Mouse (Mus musculus) left cerebral cortex, adult 2 months (tissue): ENCODE data around the gene Gnptab. TPM values are rescaled to one million over a fixed set of nuclear protein-coding genes. Genes with fewer than 3 reads are reported as not detected.
"Not testable (repeated sequence)": the region's sequence is repeated elsewhere in the genome, so short reads cannot be mapped to it uniquely, and the experiment has no call there.

Experiments
- DNase-seq, 2 experiments: peaks; one replicate each; pipeline ENCODE4 v3.0.0; 2021 to 2022; ENCODE audit warnings: low spot score in 2 of 2, mixed read lengths in 1 of 2; ENCODE audit errors: extremely low spot score in 1 of 2
- H3K27ac ChIP-seq: fragments of 200-600 bp; 2 replicates; pipeline ENCODE4 v1.8.1; 2022
- H3K4me3 ChIP-seq: fragments of 200-600 bp; 2 replicates; pipeline ENCODE4 v1.8.1; 2022
- CTCF ChIP-seq: fragments of 200-600 bp; IDR thresholded peaks from 2 replicates; pipeline ENCODE4 v1.8.1; 2022; ENCODE audit warnings: antibody characterized with exemption, mild to moderate bottlenecking, moderate library complexity
- intact Hi-C: fragments of 180-260 bp; cut with DNase I; formaldehyde crosslinking; loops from one replicate; pipeline ENCODE4 v1.15.1; 2025
- total RNA-seq, 2 experiments: library from RNA; stranded (reverse); gene quantifications; 2 replicates each; pipeline ENCODE4 v1.2.3; 2021

Gnptab gene
- total RNA-seq, 2 experiments from 2014 or later = 66.9 to 73.3 TPM

DNA sequence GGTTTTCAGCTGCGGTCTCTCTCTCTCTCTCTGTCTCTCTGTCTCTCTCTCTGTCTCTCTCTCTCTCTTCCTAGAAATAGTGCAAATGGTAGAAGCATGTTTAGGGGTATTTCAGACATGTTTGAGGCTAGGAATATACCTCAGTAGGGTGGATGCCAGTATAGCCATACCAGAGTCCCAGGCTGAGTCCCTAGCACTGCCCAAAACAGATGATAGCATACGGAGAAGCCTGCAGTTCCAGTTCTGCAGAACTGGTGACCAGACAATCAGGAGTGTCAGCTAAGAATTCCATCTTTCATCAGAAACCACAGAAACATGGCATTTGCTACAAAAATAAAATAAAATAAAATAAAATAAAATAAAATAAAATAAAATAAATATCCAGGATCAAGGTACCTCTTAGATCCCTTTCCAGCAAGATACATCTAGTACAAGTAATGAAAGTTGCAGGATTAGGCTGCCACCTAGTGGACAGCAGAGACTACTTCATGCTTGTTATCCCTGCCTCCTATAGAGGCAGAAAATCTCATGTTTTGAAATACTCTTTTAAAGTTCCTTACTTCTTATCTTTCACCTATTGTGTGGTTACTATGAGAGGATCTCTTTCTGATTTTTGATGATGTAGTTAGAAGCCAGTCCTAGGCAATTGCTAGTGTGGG is 47.4 kb downstream of the Gnptab start:
- peak; percentile 45 to 51 for DNase-seq
- TF ChIP-seq CTCF = peak; percentile 94
- intact Hi-C loops = loop anchor here (1.0 kb wide), 1 partner anchor 47 kb away; the partner anchor contains the start of genes Dram1 and Gnptab
- H3K4me3 ChIP-seq = no peak overlapping the region
- no peak overlapping the region for H3K27ac ChIP-seq

DNA sequence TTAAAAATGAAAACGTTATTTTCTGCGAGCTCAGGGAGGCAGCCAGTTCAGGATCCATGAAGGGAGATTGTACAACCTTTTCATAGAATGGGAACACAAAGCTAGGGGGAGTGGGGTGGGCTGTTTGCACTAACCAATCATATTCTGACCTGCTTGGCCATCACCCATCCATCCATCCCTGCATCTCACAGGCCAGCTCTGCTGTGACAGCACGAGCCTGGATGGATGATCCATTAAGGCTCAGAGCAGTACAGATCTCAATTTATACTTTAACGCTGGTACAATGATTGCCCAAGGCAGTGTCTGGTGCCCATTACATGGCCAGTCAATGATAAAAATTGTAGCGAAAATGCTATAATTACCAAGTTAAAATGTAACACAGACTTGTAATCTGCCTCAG is 48.0 kb downstream of the Gnptab start:
- no peak overlapping the region for H3K4me3 ChIP-seq
- intact Hi-C loops = loop anchor here (1.0 kb wide), 1 partner anchor 48 kb away; the partner anchor contains the start of genes Dram1 and Gnptab
- DNase-seq = no peak
- no peak for TF ChIP-seq CTCF
- H3K27ac ChIP-seq = no peak overlapping the region

DNA sequence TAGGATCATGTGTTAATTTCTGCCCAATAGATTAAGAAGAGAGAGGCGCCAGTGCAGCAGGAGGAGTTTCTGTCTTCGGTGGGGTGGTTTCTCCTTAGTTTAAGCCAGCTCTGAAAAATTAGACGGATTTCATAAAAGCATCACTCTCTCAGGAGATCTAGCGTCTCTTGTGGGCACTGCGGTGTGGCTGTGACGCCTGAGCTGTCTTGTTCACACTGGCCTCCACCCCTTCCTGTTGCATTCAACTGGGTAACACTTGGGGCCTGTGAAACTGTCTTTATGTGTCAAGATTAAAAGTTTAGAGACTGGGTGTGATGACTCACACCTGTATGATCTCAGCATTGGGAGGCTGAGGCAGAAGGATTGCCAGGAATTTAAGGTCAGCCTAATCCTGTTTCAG is 49.1 kb downstream of the Gnptab start:
- no peak overlapping the region for H3K27ac ChIP-seq
- intact Hi-C loops = no loop called here
- no peak overlapping the region for H3K4me3 ChIP-seq
- no peak for TF ChIP-seq CTCF
- no peak for DNase-seq

DNA sequence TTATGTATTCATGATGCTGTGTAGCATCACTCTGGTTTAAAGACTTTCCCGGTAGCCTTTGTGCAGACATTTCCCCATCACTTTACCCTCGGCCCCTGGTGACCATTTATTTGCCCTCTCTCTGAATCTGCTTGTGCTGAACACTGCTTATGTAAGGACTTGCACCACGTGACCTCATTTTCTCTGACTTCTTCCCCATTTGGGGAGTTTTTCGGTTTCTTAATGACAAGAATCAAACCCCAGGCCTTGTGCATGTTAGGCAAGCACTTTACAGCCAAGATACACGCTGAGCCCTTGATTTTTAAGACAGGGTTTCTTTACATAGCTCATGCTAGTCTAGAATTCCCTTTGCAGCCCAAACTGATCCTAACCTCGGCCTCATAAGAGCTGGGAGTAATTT is 62.3 kb downstream of the Gnptab start:
- DNase-seq = no peak
- intact Hi-C loops = loop anchor here (5.0 to 10.0 kb wide), 2 partner anchors 224 to 286 kb away; no protein-coding TSS in a partner anchor
- Histone ChIP-seq H3K27ac (no peak overlapping the region), H3K4me3 (no peak overlapping the region)
- TF ChIP-seq CTCF = no peak

DNA sequence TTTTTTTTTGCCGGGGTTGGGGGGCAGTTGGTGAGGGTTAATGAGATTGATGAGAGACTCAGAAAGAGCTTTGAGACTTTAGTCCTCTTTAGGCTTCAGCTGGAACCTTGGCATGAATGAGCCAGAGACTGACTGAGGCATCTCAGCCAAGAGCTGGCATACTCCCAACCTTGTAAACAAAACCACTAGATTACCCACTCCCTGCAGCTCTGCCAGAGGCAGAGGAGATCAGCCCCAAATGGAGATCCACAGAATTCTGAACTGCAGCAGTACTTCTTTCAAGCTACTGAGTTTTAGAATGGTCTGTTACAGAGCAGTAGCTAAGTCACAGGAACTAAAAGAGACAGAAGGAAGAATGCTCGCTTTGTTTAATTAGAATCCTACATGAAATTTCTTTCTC is 72.3 kb downstream of the Gnptab start:
- no peak for TF ChIP-seq CTCF

DNA sequence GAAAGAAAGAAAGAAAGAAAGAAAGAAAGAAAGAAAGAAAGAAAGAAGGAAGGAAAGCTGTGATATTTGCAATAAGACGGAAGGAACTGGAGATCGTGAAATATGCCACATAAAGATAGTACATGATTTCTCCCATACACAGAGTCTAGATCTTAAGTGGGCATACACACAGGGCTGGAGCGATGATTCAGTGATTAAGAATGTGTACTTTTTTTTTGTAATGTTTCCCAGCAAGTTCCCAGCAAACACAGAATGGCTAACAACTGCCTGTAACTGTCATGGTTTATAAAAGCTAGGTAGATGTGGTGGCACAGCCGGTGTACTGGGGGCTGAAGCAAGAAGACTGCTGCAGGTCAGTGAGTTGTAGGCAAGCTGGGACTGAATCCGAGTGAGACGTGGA is 73.1 kb downstream of the Gnptab start:
- DNase-seq = no peak
- no peak overlapping the region for H3K27ac ChIP-seq
- no peak overlapping the region for H3K4me3 ChIP-seq
- intact Hi-C loops = no loop called here
- TF ChIP-seq CTCF = no peak

More for the DNA sequence above, 72.3 kb downstream of the Gnptab start:
- no peak overlapping the region for H3K27ac ChIP-seq
- peak in 1 of 2 experiments; percentile 35 for DNase-seq
- intact Hi-C loops = no loop called here
- H3K4me3 ChIP-seq = no peak overlapping the region

DNA sequence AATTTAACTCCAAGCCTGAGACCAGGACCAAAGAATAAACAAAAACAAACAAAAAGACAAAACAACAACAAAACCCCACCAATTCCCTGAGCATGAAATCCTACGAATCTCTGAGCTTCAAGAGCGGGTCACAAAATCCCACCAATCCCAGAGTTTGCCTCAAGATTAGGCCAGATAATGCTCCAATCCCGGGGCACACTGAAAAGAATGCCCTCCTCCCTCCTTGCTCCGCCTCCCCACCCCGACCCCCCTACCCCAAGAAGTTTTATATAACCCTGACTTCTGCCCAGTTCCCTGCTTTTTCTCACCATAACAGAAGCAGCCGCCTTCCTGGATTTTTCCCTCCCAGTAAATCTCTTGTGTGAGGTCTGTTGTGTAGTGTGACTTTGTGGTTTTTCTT is 78.9 kb downstream of the Gnptab start:
- intact Hi-C loops = no loop called here
- DNase-seq = no peak

DNA sequence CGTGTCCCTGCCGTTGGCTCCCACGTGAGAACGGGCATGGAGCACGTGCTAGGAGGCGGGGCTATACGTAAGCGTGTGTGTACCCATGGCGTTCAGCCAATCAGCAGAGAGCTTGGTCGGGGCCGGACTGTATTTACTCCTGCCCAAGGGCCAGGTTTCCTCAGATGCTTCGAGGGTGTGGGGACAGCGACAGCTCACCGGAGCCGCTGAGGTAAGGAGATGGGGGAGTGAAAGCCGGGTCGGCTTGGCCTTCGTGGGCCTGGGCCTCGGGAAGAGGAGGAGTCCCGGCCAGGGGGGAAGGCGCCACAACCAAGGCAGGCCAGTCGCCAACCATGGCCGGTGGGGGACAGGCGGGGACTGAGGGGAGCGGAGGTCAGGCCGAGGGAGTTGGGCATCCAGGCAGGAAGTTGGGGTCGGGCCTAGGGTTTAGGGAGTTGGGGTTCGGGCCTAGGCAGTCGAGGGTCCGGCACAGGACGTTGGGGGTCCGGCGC is 80.6 kb downstream of the Gnptab start, which contains the start of gene Sycp3:
Sycp3 (plus strand) TSS at position 68 of the 491 bp plus-strand sequence.
- no peak for DNase-seq
- Histone ChIP-seq H3K4me3 (no peak within 1 kb of the TSS), H3K27ac (no peak within 1 kb of the TSS)
- TF ChIP-seq CTCF = no peak
- intact Hi-C loops = no loop called here

More for the DNA sequence above, 78.9 kb downstream of the Gnptab start:
- TF ChIP-seq CTCF = no peak
- Histone ChIP-seq H3K4me3 (no peak overlapping the region), H3K27ac (no peak overlapping the region)

DNA sequence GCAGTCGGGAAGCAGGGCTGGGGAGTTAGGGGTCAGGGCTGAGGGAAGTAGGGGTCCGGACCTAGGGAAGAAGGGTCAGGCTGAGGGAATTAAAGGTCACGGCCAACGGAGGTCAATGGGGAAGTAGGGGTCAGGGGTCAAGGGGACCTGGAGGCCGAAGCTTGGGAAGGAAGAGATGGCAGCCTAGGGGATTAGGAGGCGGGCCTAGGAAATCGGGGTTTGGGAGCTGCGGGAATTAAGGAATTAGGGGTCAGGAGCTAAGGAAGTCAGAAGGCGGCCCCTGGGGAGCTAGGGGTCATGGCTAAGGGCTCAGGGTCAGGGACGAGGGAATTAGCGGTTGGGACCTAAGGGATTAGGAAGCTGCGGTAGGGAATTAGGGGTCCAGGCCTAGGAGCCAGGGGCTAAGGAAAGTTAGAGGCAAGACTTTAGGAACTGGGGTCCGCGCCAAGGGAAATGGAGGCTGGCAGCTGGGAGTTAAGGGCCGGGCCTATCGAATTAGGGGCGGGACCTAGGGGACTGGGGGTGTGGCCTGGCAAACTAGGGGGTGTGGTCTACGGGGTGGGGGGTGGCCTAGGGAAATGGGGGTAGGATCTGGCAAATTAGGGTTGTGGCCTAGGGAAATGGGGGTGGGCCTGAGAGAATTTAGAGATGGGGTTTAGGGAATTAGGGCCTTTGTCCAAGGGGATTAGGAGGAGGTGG is 81.3 kb downstream of the Gnptab start:
- no peak overlapping the region for H3K4me3 ChIP-seq
- intact Hi-C loops = no loop called here
- no peak overlapping the region for H3K27ac ChIP-seq
- no peak for TF ChIP-seq CTCF
- no peak for DNase-seq

DNA sequence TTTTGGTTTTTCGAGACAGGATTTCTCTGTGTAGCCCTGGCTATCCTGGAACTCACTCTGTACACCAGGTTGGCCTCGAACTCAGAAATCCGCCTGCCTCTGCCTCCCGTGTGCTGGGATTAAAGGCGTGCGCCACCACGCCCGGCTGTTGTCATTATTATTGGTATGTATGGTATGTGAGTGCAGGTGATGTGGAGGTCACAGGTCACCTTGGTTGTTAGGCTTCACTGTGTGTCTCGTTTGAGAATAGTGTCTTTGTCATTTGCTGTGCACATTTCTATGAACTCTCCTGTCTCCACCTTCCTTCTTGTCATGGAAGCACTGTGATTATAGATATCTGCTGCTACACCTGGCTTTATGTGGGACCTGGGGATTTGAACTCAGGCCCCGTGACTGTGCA is 103.9 kb downstream of the Gnptab start:
- intact Hi-C loops, H3K27ac ChIP-seq, H3K4me3 ChIP-seq, DNase-seq: not testable (repeated sequence)

DNA sequence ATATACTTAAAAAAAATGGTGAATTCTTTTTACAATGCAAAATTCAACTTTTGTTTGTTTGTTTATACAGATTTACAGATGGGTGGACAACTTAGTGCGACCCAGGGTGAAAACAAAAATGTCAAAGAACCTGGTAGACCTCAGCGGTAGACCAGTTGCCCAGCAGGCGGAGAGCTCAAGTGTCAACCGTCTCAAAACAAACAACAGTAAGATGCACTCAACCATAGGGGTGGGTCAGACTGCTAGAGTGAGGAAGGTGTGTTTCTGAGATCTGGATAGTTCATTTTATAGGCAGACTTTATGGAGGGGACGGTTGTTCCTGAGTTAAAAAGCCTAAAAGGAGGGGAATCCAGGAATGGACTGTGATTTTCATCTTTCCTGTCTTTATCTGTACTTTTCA is 109.7 kb downstream of the Gnptab start:
- no peak for TF ChIP-seq CTCF
- no peak overlapping the region for H3K4me3 ChIP-seq
- intact Hi-C loops = no loop called here
- H3K27ac ChIP-seq = no peak overlapping the region
- no peak for DNase-seq

DNA sequence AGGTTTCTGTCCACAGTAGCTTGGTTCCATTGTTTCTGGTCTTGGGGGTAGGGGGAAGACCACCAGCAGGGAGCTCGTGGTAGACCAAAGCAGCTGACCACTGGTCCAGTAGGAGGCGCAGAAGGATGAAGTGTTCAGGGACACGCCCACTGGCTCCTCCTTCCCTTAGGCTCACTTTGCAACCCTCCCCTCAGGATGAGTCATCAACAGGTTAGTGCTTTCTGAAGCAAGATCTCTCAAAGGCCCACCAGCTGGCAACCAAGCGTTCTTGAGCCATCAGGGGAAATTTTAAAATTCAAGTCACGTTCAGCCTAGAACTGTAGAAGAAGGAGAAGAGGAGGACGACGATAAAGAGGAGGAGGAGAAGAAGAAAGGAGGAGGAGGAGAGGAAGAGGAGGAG is 112.7 kb downstream of the Gnptab start:
- intact Hi-C loops = no loop called here
- TF ChIP-seq CTCF = no peak

DNA sequence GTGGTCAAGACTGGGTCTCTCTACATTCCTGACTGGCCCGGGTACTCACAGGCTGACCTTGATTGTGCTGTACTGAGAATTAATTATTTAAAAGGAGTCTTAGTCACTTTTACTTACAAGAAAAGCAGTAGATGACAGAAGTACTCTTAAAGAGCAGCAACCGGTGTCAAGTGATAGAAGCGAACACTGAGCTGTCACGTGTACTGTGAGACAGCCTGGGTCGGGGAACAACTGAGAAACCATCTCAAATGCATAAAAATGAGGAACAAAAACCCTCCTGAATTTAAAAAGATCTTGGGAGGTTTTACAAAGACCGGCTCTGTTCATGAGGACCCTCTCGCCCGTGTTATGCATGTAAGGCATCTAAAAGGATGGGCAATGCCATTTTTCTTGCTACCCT is 113.7 kb downstream of the Gnptab start:
- Histone ChIP-seq H3K4me3 (no peak overlapping the region), H3K27ac (no peak overlapping the region)
- no peak for TF ChIP-seq CTCF
- intact Hi-C loops = no loop called here
- DNase-seq = no peak

More for the DNA sequence above, 112.7 kb downstream of the Gnptab start:
- no peak overlapping the region for H3K27ac ChIP-seq
- no peak for DNase-seq
- no peak overlapping the region for H3K4me3 ChIP-seq
